Mouse (Mus musculus) thymus, postnatal 14 days (tissue): ENCODE measurements around the gene Foxc1.

Experiments used
- DNase-seq: peaks from one replicate; pipeline ENCODE4 v3.0.0; 2021

The Foxc1 gene

DNA sequence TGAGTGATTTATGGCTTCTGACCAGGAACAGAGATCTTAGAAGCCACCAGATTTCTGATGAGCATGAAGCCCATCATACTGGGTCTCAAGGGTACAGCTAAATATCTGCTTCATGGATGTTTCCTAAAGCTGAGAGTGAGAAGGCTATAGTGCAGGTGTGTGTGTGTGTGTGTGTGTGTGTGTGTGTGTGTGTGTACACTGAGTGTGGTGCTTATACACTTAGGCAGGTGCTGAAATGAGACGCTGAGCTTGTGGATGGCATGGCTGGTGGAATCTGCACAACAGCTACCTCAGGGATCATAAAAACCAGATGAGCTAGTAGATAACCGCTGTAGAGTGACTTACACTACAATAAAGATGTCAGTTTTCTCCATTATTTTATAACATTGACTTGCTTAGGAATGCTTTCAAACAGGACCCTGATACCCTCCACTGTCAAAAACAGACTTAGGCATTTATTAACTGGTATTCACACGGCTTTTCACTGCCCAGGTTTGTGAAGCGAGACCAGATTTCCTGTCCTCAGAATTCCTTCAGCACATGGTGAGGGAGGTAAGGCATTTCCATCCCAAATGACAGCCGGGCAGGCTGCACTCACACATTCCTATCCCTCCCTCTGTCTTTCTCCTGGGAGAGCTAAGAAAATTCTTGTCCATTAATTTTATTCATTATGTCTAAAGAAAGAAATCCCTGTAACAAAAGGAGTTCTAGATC lies 43.0 kb downstream of the Foxc1 start:
- DNase-seq: no peak

DNA sequence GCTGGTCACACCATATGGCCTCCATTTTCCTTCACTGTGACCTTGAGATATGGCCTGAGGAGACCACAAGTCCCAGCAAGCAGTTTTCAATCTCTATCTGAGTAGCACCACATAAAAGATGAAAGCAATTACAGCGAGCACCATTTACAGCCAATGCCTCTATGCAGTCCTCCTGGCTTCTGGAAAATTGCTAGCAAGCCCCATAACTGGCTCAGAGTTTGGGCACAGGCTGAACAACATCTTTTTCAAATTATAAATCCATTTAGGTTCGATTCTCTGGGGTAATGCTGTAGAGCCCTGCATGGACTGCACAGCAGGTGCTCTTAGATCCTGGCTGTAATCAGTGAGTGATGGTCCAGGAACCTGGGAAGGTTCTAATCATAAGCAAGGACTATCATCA lies 47.1 kb downstream of the Foxc1 start:
- no peak for DNase-seq

DNA sequence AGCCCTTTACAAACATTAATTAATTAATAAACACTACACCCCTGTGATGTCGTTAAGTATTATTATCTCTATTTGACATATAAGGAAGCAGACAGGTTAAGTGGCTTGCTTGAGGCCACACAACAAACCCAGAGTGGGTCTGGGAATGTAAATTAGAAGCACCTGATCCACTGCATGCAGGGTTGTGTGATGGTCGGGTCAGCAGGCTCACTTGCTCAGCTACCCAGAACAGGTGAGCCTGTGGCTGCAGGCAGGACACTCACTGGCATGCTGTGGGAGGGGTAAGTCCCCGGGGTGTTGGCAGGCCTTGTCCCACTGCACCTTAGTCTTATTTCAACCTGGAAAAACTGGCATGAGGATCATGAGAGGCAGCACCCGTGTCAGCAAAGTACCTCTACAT lies 47.6 kb downstream of the Foxc1 start:
- no peak for DNase-seq

DNA sequence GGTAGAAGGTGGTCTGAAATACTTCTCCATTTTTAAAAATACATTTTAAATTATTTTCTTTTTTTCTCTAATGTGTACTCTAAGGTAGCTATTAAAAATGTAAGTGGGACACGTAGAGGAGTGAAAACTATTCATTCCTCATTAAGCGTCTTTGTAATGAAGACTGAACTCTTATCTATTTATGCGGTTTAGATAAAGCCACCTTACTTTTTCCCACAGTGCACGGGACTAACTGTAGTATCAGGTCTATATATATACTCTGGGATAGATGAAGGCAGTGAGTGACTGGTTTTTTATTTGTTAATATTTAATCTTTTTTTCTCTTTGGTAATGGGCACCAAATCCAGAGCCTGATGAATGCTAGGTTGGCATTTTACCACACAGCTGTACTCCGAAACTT lies 53.8 kb downstream of the Foxc1 start:
- no peak for DNase-seq
